Mouse (Mus musculus): ENCODE data around the gene Htra3. TPM values are rescaled to one million over a fixed set of nuclear protein-coding genes. Genes with fewer than 3 reads are reported as not detected.
A peak's percentile ranks its signal among the peaks of the same experiment; 100 is the strongest.

Gene Htra3
- total RNA-seq, 2 experiments from 2014 or later = 116 to 131 TPM

- intact Hi-C loops (cut with DNase I) = no loop called here
- DNase-seq (ENCODE audit: low spot score) = no peak
Measured at GRCm38 (mm10) chr5:35662021-35662545, 17.5 kb downstream of the Htra3 start.

GRCm38 (mm10) chr5:35661210-35661609 is 18.4 kb downstream of the Htra3 start:
- no peak for DNase-seq (ENCODE audit: low spot score)

GRCm38 (mm10) chr5:35659503-35659902 is 20.1 kb downstream of the Htra3 start:
- intact Hi-C loops (cut with DNase I) = no loop called here
- no peak for DNase-seq (ENCODE audit: low spot score)

More at GRCm38 (mm10) chr5:35661210-35661609, 18.4 kb downstream of the Htra3 start:
- intact Hi-C loops (cut with DNase I) = no loop called here

GRCm38 (mm10) chr5:35655753-35656485 is 23.7 kb downstream of the Htra3 start:
- intact Hi-C loops (cut with DNase I) = no loop called here

GRCm38 (mm10) chr5:35653743-35654395 is 25.7 kb downstream of the Htra3 start:
- intact Hi-C loops (cut with DNase I) = no loop called here
- peak; percentile 57 for DNase-seq (ENCODE audit: low spot score)

More at GRCm38 (mm10) chr5:35655753-35656485, 23.7 kb downstream of the Htra3 start:
- no peak for DNase-seq (ENCODE audit: low spot score)

- intact Hi-C loops (cut with DNase I) = no loop called here
- DNase-seq (ENCODE audit: low spot score) = no peak
Measured at GRCm38 (mm10) chr5:35652872-35653271, 26.7 kb downstream of the Htra3 start.

- intact Hi-C loops (cut with DNase I) = no loop called here
- no peak for DNase-seq (ENCODE audit: low spot score)
Measured at GRCm38 (mm10) chr5:35652319-35652718, 27.3 kb downstream of the Htra3 start.

GRCm38 (mm10) chr5:35648230-35648629 is 31.4 kb downstream of the Htra3 start:
- intact Hi-C loops (cut with DNase I) = no loop called here
- no peak for DNase-seq (ENCODE audit: low spot score)

GRCm38 (mm10) chr5:35647562-35647961 is 32.0 kb downstream of the Htra3 start:
- DNase-seq (ENCODE audit: low spot score) = peak; percentile 66
- intact Hi-C loops (cut with DNase I) = no loop called here

- DNase-seq (ENCODE audit: low spot score) = no peak
- intact Hi-C loops (cut with DNase I) = no loop called here
Measured at GRCm38 (mm10) chr5:35646927-35647326, 32.7 kb downstream of the Htra3 start.

GRCm38 (mm10) chr5:35645938-35646493 is 33.6 kb downstream of the Htra3 start:
- DNase-seq (ENCODE audit: low spot score) = no peak
- intact Hi-C loops (cut with DNase I) = no loop called here

GRCm38 (mm10) chr5:35644082-35644481 is 35.5 kb downstream of the Htra3 start:
- intact Hi-C loops (cut with DNase I) = no loop called here
- no peak for DNase-seq (ENCODE audit: low spot score)

- no peak for DNase-seq (ENCODE audit: low spot score)
- intact Hi-C loops (cut with DNase I) = no loop called here
Measured at GRCm38 (mm10) chr5:35643401-35644048, 36.1 kb downstream of the Htra3 start.

GRCm38 (mm10) chr5:35641961-35642584 is 37.5 kb downstream of the Htra3 start:
- intact Hi-C loops (cut with DNase I) = no loop called here
- no peak for DNase-seq (ENCODE audit: low spot score)

- intact Hi-C loops (cut with DNase I) = no loop called here
- peak; percentile 80 for DNase-seq (ENCODE audit: low spot score)
Measured at GRCm38 (mm10) chr5:35636016-35636415, 43.6 kb downstream of the Htra3 start.

GRCm38 (mm10) chr5:35632841-35633240 is 46.7 kb downstream of the Htra3 start:
- DNase-seq (ENCODE audit: low spot score) = peak; percentile 67
- intact Hi-C loops (cut with DNase I) = loop anchor here (5.0 kb wide), 1 partner anchor 39 kb away; no protein-coding TSS in a partner anchor

GRCm38 (mm10) chr5:35631755-35632154 is 47.8 kb downstream of the Htra3 start:
- intact Hi-C loops (cut with DNase I) = loop anchor here (5.0 kb wide), 1 partner anchor 41 kb away; no protein-coding TSS in a partner anchor
- no peak for DNase-seq (ENCODE audit: low spot score)

GRCm38 (mm10) chr5:35631224-35631623 is 48.4 kb downstream of the Htra3 start:
- no peak for DNase-seq (ENCODE audit: low spot score)
- intact Hi-C loops (cut with DNase I) = loop anchor here (5.0 kb wide), 1 partner anchor 41 kb away; no protein-coding TSS in a partner anchor

GRCm38 (mm10) chr5:35630706-35631105 is 48.9 kb downstream of the Htra3 start:
- intact Hi-C loops (cut with DNase I) = loop anchor here (5.0 kb wide), 1 partner anchor 42 kb away; no protein-coding TSS in a partner anchor

GRCm38 (mm10) chr5:35629333-35629732 is 50.2 kb downstream of the Htra3 start:
- DNase-seq (ENCODE audit: low spot score) = no peak
- intact Hi-C loops (cut with DNase I) = no loop called here

More at GRCm38 (mm10) chr5:35630706-35631105, 48.9 kb downstream of the Htra3 start:
- DNase-seq (ENCODE audit: low spot score) = no peak
